Mouse (Mus musculus) liver, adult 2 months (tissue): ENCODE data around the gene Agrp.

ENCODE experiments used
- CTCF ChIP-seq: fragments of 200-500 bp; IDR thresholded peaks from 2 replicates; pipeline ENCODE4 v1.5.1; 2011; ENCODE audit warnings: low read depth, low read length, control low read depth
- POLR2A ChIP-seq: fragments of 200-500 bp; IDR thresholded peaks from 2 replicates; pipeline ENCODE4 v1.6.1; 2011; ENCODE audit warnings: low read length, control low read depth; ENCODE audit not compliant: insufficient read depth; ENCODE audit errors: extremely low read depth

GRCm38 (mm10) chr8:105636963-105637510 is at the start of gene Agrp:
- TF ChIP-seq POLR2A (no peak), CTCF (no peak)
